Mouse (Mus musculus) intestine, embryonic 14.5 days (tissue): ENCODE measurements around the gene Pacrg. TPM values are rescaled to one million over a fixed set of nuclear protein-coding genes. Genes with fewer than 3 reads are reported as not detected.

ENCODE experiments used
- ATAC-seq: fragments of 200-750 bp; cut with Nextera tagmentation; replicated peaks from 2 replicates; pipeline ENCODE4 v1.8.0; 2017; ENCODE audit warnings: low read depth, moderate number of reproducible peaks, moderate TSS enrichment, moderate library complexity; ENCODE audit not compliant: low FRiP score, low TSS enrichment
- DNase-seq: peaks from one replicate; pipeline ENCODE4 v3.0.0-alpha.2; 2018; ENCODE audit warnings: low spot score
- H3K27ac ChIP-seq: fragments of 300-500 bp; sonication (generic); 2 replicates; pipeline ENCODE4 v1.5.1; 2014; ENCODE audit warnings: low read depth, mild to moderate bottlenecking, control low read depth
- H3K27me3 ChIP-seq: fragments of 300-500 bp; sonication (generic); replicated peaks from 2 replicates; pipeline ENCODE4 v1.6.1; 2014; ENCODE audit warnings: low read length, control low read depth; ENCODE audit not compliant: control insufficient read depth, insufficient read depth
- H3K36me3 ChIP-seq: fragments of 300-500 bp; sonication (generic); 2 replicates; pipeline ENCODE4 v1.6.1; 2014; ENCODE audit warnings: low read length, control low read depth; ENCODE audit not compliant: control insufficient read depth, insufficient read depth
- H3K4me1 ChIP-seq: fragments of 300-500 bp; sonication (generic); replicated peaks from 2 replicates; pipeline ENCODE4 v1.6.1; 2014; ENCODE audit warnings: low read length, control low read depth, mixed read lengths; ENCODE audit not compliant: control insufficient read depth, insufficient read depth
- H3K4me2 ChIP-seq: fragments of 300-500 bp; sonication (generic); 2 replicates; pipeline ENCODE4 v1.6.1; 2014; ENCODE audit warnings: low read length
- H3K4me3 ChIP-seq: fragments of 300-500 bp; sonication (generic); 2 replicates; pipeline ENCODE4 v1.5.1; 2014; ENCODE audit warnings: low read depth, low read length, control low read depth, mixed read lengths
- H3K9ac ChIP-seq: fragments of 300-500 bp; sonication (generic); 2 replicates; pipeline ENCODE4 v1.6.1; 2014; ENCODE audit warnings: mild to moderate bottlenecking, low read length
- H3K9me3 ChIP-seq: fragments of 300-500 bp; sonication (generic); 2 replicates; pipeline ENCODE4 v1.6.1; 2016; ENCODE audit warnings: low read length, control low read depth; ENCODE audit not compliant: control insufficient read depth
- WGBS: fragments of 180-500 bp; shearing (Covaris S2); extraction: QIAGEN DNeasy Blood & Tissue Kit; methylation state at CpG from one replicate; pipeline ENCODE4 v1.1.7; 2014; 5-methylcytosine and 5-hydroxymethylcytosine counted together
- polyA plus RNA-seq: library from polyadenylated mRNA; unstranded; fragments of >200 nt; fragmentation: Nextera tagmentation; extraction: Ambion mirVana; gene quantifications from 2 replicates; pipeline ENCODE4 v1.2.1, GENCODE M21; 2014

Pacrg gene
- polyA plus RNA-seq, 1 experiment from 2014 or later = 1.1 TPM

DNA sequence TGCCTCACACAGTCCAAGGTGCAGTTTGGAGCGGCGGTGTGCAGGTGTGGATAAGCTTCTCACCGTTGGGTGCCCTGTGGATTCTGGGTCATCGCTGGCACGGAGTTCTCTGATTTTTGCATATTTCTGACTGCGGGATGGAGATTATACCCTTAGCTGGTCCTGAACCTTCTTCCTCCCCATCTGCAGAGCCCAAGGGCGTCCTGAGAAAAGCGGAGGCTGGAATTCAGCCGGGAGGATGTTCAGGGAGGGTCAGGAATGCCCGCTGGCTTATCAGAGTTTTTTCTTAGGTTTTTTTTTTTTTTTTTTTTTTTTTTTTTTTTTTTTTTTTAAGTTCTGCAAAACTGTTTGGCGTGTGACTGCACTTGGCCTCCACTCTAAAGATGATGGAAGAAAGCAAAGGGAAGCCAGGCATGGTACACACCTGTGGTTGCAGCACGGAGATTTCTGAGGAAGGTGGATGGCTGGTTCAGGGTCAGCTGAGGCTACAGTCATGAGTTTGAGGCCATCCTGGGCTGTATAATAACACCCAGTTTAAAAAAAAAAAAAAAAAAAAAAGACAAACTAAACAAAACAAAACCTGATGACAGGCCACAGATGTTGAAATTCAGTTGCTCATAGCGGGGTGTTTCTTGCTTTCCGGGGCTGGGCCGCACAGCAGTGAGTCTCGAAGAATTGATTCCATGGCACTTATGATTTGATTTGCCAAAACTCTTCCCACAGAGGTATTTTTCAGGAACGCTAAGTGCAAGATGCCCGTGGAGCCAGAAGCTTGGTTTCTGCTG lies 467.9 kb downstream of the Pacrg start:
- H3K4me3 ChIP-seq = no peak overlapping the region
- no peaks in the 10 kb centered on the region for H3K36me3 ChIP-seq
- no peak for ATAC-seq
- H3K4me1 ChIP-seq = no peaks in the 10 kb centered on the region; the same call in 1 of the 2 replicates
- DNase-seq = no peak
- 62% methylated on average over 18 of the region's 18 CpGs for WGBS
- no peak overlapping the region for H3K4me2 ChIP-seq
- H3K9me3 ChIP-seq = no peaks in the 10 kb centered on the region
- H3K27ac ChIP-seq = no peak overlapping the region
- no peaks in the 10 kb centered on the region for H3K27me3 ChIP-seq
- no peak overlapping the region for H3K9ac ChIP-seq

DNA sequence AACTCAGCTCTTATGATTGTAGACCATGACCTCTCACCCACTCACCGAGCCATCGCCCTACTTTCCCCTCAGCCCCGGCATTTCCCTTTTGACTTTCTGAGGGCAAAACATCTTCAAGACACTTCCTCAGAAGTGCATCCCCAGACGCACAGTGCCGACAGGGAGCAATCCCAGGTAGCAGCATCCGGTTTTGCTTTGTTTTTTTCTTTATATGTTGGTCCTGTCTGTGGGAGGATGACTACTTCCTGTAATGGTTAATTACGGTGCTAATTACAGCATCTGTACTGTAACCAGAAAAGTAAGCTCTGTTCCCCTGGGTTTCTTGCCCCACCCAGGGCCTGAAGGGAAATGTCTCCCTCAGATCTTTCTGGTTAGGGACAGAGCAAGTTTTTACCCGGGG lies 468.6 kb downstream of the Pacrg start:
- no peaks in the 10 kb centered on the region for H3K36me3 ChIP-seq
- H3K27me3 ChIP-seq = no peaks in the 10 kb centered on the region
- H3K9ac ChIP-seq = no peak overlapping the region
- H3K9me3 ChIP-seq = no peaks in the 10 kb centered on the region
- no peaks in the 10 kb centered on the region; the same call in 1 of the 2 replicates for H3K4me1 ChIP-seq
- no peak for DNase-seq
- H3K27ac ChIP-seq = no peak overlapping the region
- H3K4me3 ChIP-seq = no peak overlapping the region
- 62% methylated on average over 8 of the region's 8 CpGs for WGBS
- no peak for ATAC-seq
- H3K4me2 ChIP-seq = no peak overlapping the region

DNA sequence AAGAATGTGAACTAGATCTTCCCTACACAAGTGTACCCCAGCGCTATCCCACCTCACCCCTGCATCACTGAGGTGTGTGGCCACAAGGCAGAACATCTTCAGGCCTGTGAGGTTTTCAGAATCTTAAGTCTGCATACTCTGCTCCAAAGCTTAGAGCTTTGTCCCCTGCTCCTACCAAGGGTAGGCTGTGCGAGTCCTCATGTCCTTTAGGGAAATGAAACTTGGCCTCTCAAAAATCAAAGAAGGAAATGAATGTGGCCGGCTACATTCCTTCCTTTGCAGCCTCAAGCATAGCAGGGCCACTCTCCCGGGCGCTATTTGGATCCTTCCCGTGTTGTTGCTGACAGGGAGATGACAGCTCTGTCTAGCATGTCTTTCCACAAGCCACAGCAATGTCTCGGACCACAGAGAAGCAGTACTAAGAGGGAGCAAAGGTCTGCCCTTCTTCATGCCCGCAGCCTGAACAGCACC lies 469.4 kb downstream of the Pacrg start:
- Histone ChIP-seq H3K4me2 (no peak overlapping the region), H3K9ac (no peak overlapping the region), H3K9me3 (no peaks in the 10 kb centered on the region), H3K4me1 (no peaks in the 10 kb centered on the region; the same call in 1 of the 2 replicates), H3K36me3 (no peaks in the 10 kb centered on the region), H3K4me3 (no peak overlapping the region), H3K27ac (no peak overlapping the region), H3K27me3 (no peaks in the 10 kb centered on the region)
- 76% methylated on average over 8 of the region's 8 CpGs for WGBS
- ATAC-seq = no peak
- no peak for DNase-seq

DNA sequence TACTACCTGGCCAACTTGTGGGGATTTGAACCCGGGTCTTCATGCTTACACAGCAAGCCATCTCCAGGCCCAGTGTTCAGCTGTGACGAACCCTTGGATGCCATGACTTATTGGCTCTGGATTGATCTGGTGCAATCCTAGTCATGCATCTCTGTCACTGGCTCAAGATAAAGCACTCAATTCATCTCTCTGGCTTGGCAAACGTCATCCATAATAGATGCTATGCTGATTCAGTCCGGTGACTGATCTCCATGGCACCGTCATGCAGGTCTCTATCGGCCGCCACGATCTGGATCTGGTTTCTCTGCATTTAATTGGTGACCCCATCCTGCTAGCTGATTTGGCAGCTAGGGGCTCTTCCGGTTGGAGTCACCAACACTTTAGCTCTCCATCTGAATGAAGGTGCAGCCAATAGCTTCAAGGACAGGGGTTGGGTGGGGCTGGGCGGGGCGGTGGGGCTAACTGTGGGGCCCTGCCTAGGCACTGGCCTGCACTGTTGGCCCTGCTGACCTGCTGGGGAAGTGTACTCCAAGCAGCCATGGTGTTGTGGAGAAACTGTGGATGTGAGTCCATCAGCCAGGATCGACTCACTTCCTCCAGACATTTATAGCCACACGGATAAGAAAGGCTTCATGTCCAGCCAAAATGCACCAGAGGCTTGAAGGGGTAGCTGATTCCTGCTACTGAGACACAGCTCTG lies 470.0 kb downstream of the Pacrg start:
- H3K27ac ChIP-seq = no peak overlapping the region
- no peak overlapping the region for H3K4me3 ChIP-seq
- 83% methylated on average over 13 of the region's 13 CpGs for WGBS
- DNase-seq (no peak), ATAC-seq (no peak)
- H3K4me2 ChIP-seq = no peak overlapping the region
- no peaks in the 10 kb centered on the region for H3K36me3 ChIP-seq
- no peaks in the 10 kb centered on the region for H3K9me3 ChIP-seq
- no peaks in the 10 kb centered on the region for H3K27me3 ChIP-seq
- no peaks in the 10 kb centered on the region; the same call in 1 of the 2 replicates for H3K4me1 ChIP-seq
- H3K9ac ChIP-seq = no peak overlapping the region

DNA sequence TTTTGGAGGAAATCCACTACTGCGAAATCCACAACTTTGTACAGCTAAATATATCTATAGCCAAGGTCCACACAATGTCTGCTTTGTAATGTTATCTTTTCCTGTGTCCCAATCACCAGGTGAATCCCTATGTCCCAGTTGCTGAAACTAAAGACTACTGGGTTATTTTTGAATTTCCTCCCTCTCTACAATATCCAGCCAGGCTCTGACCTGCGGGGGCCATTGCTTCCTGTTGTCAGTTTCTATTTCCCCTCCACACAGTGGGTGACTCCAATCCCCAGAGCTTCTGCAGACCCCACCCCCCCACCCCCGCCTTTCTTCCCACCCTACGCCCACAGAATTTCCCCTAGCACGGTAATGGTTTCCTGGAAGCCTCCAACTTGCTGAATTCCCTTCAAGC lies 473.1 kb downstream of the Pacrg start:
- DNase-seq (no peak), ATAC-seq (no peak)
- no peak overlapping the region for H3K27ac ChIP-seq
- WGBS = 79% methylated on average over 5 of the region's 5 CpGs
- no peaks in the 10 kb centered on the region; the same call in 1 of the 2 replicates for H3K4me1 ChIP-seq
- H3K4me2 ChIP-seq = no peak overlapping the region
- no peak overlapping the region for H3K9ac ChIP-seq
- no peaks in the 10 kb centered on the region for H3K27me3 ChIP-seq
- H3K36me3 ChIP-seq = no peaks in the 10 kb centered on the region
- no peak overlapping the region for H3K4me3 ChIP-seq
- no peaks in the 10 kb centered on the region for H3K9me3 ChIP-seq

DNA sequence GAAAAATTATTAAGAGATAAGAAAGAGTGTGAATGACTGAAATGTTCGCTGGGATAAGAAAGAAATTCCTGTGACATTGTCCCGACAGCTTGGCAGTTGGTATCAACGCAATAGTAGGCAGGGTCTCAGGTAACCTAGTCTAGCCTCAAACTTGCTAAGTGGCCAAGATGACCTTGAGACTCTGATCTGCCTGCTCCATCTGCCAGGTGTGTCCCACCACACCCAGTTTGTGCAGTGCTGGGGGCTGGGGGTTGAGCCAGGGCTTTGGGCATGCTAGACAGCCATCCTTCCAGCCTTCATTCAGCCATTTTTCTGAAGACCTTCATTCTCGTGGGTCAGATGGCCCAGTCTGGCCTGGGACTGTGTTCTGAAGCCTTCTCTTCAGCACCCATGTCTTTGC lies 473.5 kb downstream of the Pacrg start:
- 84% methylated on average over 4 of the region's 4 CpGs for WGBS
- Histone ChIP-seq H3K4me3 (no peak overlapping the region), H3K9ac (no peak overlapping the region), H3K4me2 (no peak overlapping the region), H3K27ac (no peak overlapping the region), H3K36me3 (no peaks in the 10 kb centered on the region), H3K4me1 (no peaks in the 10 kb centered on the region), H3K9me3 (no peaks in the 10 kb centered on the region), H3K27me3 (no peaks in the 10 kb centered on the region)
- no peak for ATAC-seq
- DNase-seq = no peak

DNA sequence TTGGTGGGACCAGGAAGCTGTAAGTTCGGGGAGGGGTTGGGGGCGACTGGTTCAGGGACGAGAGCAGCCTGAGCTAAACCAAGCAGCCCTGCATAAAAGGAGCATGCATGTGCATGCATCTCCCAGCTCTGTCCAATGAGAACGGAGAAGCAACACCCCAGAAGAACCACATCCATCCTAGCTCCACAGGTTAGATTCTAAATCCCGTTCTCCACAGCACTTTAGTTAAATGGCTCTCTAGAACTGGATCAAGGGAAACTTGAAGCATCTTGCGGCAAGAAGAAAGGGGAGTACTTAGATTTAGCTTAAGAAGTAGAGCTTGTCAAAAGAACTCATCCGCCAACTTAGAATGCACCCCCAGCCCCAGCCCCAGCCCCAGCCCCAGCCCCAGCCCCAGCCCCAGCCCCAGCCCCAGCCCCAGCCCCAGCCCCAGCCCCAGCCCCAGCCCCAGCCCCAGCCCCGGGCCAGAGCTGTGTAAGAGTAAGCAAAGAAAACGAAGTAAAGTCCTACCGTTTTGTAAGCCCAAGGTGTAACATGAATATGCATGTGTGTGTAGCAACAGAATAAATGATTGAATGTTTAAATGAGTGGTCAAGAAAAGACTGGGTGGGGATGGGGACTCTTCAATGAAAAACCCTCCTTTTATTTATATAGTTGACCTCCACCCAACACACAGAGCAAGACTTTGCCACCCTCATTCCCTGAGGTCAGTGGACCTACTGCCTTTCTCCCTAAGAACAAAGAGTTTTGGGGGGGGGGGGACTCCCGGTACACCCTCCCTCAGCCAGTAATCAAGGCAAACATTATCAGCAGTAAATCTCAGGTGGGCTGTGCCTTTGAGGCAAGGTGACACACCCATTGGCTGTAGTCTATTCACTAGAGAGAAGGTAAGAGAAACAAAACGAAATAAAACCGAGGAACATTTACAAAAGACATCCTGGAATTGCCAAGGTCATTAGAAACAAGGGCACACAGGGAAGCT lies 474.3 kb downstream of the Pacrg start:
- H3K36me3 ChIP-seq = no peaks in the 10 kb centered on the region
- no peaks in the 10 kb centered on the region for H3K4me1 ChIP-seq
- no peak overlapping the region for H3K4me3 ChIP-seq
- H3K27ac ChIP-seq = no peak overlapping the region
- no peak overlapping the region for H3K4me2 ChIP-seq
- no peaks in the 10 kb centered on the region for H3K27me3 ChIP-seq
- 67% methylated on average over 13 of the region's 13 CpGs for WGBS
- DNase-seq (no peak), ATAC-seq (no peak)
- H3K9ac ChIP-seq = no peak overlapping the region
- H3K9me3 ChIP-seq = no peaks in the 10 kb centered on the region

DNA sequence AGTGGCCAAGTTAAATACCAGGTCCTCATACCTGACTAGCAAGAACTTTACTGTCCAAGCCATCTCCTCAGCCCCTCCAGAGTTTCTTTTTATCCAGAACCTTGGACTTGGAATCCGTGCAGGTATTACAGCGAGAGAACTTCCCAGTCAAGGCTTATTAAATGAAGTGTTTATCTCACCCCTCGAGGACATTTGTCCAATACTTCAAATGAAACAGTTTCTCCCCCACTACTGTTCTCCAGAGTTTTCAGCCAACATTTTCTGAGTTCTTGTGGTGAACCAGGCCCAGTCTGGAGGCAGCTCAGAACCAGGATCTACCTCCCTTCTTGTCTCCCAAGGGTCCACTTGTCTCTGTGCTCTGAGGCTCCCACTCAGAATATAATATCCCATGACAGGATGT lies 477.0 kb downstream of the Pacrg start:
- Histone ChIP-seq H3K27me3 (no peaks in the 10 kb centered on the region), H3K36me3 (no peaks in the 10 kb centered on the region), H3K9ac (no peak overlapping the region), H3K9me3 (no peaks in the 10 kb centered on the region), H3K4me2 (no peak overlapping the region), H3K4me3 (no peak overlapping the region), H3K27ac (no peak overlapping the region), H3K4me1 (no peaks in the 10 kb centered on the region)
- DNase-seq (no peak), ATAC-seq (no peak)
- WGBS = 82% methylated on average over 3 of the region's 3 CpGs
